Mouse (Mus musculus): ENCODE results near the gene Ppargc1a. TPM values are rescaled to one million over a fixed set of nuclear protein-coding genes. Genes with fewer than 3 reads are reported as not detected.

Ppargc1a gene
- polyA plus RNA-seq, 1 experiment: 1.4 TPM

GRCm38 (mm10) chr5:51592206-51592605 is 24.7 kb upstream of the Ppargc1a start:
- no peak overlapping the region for H3K4me3 ChIP-seq (ENCODE audit: control insufficient read depth, insufficient read depth, low read length)

GRCm38 (mm10) chr5:51591537-51592154 is 24.1 kb upstream of the Ppargc1a start:
- no peak for DNase-seq
- Histone ChIP-seq H3K4me3 (ENCODE audit: control insufficient read depth, insufficient read depth, low read length) (no peak overlapping the region), H3K27ac (ENCODE audit: control insufficient read depth, insufficient read depth, low read length) (no peak overlapping the region), H3K4me1 (replicated peaks; ENCODE audit: control insufficient read depth, insufficient read depth, low read length) (no peaks in the 10 kb centered on the region), H3K27me3 (ENCODE audit: control insufficient read depth, insufficient read depth, low read length) (no peaks in the 10 kb centered on the region), H3K36me3 (ENCODE audit: control insufficient read depth, insufficient read depth, low read length) (no peaks in the 10 kb centered on the region)
- TF ChIP-seq POLR2A (IDR thresholded peaks at IDR 0.05; ENCODE audit: control insufficient read depth, extremely low read depth, insufficient read depth, low read length, poor library complexity) (no peak), CTCF (IDR thresholded peaks at IDR 0.05; ENCODE audit: borderline replicate concordance, control insufficient read depth, extremely low read depth, insufficient read depth, low read length, poor library complexity) (no peak)
- 83% methylated on average over 11 of the region's 11 CpGs for WGBS

More at GRCm38 (mm10) chr5:51592206-51592605, 24.7 kb upstream of the Ppargc1a start:
- no peak for DNase-seq
- TF ChIP-seq CTCF (IDR thresholded peaks at IDR 0.05; ENCODE audit: borderline replicate concordance, control insufficient read depth, extremely low read depth, insufficient read depth, low read length, poor library complexity) (no peak), POLR2A (IDR thresholded peaks at IDR 0.05; ENCODE audit: control insufficient read depth, extremely low read depth, insufficient read depth, low read length, poor library complexity) (no peak)
- H3K27ac ChIP-seq (ENCODE audit: control insufficient read depth, insufficient read depth, low read length): no peak overlapping the region
- no peaks in the 10 kb centered on the region for H3K36me3 ChIP-seq (ENCODE audit: control insufficient read depth, insufficient read depth, low read length)
- 56% methylated on average over 5 of the region's 5 CpGs for WGBS
- H3K4me1 ChIP-seq (replicated peaks; ENCODE audit: control insufficient read depth, insufficient read depth, low read length): no peaks in the 10 kb centered on the region
- H3K27me3 ChIP-seq (ENCODE audit: control insufficient read depth, insufficient read depth, low read length): no peaks in the 10 kb centered on the region

- no peak for DNase-seq
- WGBS: 84% methylated on average over 2 of the region's 2 CpGs
- Histone ChIP-seq H3K4me3 (ENCODE audit: control insufficient read depth, insufficient read depth, low read length) (no peak overlapping the region), H3K27ac (ENCODE audit: control insufficient read depth, insufficient read depth, low read length) (no peak overlapping the region), H3K36me3 (ENCODE audit: control insufficient read depth, insufficient read depth, low read length) (no peaks in the 10 kb centered on the region), H3K27me3 (ENCODE audit: control insufficient read depth, insufficient read depth, low read length) (no peaks in the 10 kb centered on the region), H3K4me1 (replicated peaks; ENCODE audit: control insufficient read depth, insufficient read depth, low read length) (no peaks in the 10 kb centered on the region)
- TF ChIP-seq POLR2A (IDR thresholded peaks at IDR 0.05; ENCODE audit: control insufficient read depth, extremely low read depth, insufficient read depth, low read length, poor library complexity) (no peak), CTCF (IDR thresholded peaks at IDR 0.05; ENCODE audit: borderline replicate concordance, control insufficient read depth, extremely low read depth, insufficient read depth, low read length, poor library complexity) (no peak)
Measured at GRCm38 (mm10) chr5:51586187-51586586, 18.7 kb upstream of the Ppargc1a start.

- DNase-seq: no peak
- no peaks in the 10 kb centered on the region for H3K4me1 ChIP-seq (replicated peaks; ENCODE audit: control insufficient read depth, insufficient read depth, low read length)
- TF ChIP-seq CTCF (IDR thresholded peaks at IDR 0.05; ENCODE audit: borderline replicate concordance, control insufficient read depth, extremely low read depth, insufficient read depth, low read length, poor library complexity) (no peak), POLR2A (IDR thresholded peaks at IDR 0.05; ENCODE audit: control insufficient read depth, extremely low read depth, insufficient read depth, low read length, poor library complexity) (no peak)
- H3K4me3 ChIP-seq (ENCODE audit: control insufficient read depth, insufficient read depth, low read length): no peak overlapping the region
- H3K27ac ChIP-seq (ENCODE audit: control insufficient read depth, insufficient read depth, low read length): no peak overlapping the region
- no peaks in the 10 kb centered on the region for H3K36me3 ChIP-seq (ENCODE audit: control insufficient read depth, insufficient read depth, low read length)
- no peaks in the 10 kb centered on the region for H3K27me3 ChIP-seq (ENCODE audit: control insufficient read depth, insufficient read depth, low read length)
- 32% methylated on average over 6 of the region's 6 CpGs for WGBS
Measured at GRCm38 (mm10) chr5:51584987-51585386, 17.5 kb upstream of the Ppargc1a start.

- Histone ChIP-seq H3K36me3 (ENCODE audit: control insufficient read depth, insufficient read depth, low read length) (no peaks in the 10 kb centered on the region), H3K4me1 (replicated peaks; ENCODE audit: control insufficient read depth, insufficient read depth, low read length) (no peaks in the 10 kb centered on the region), H3K27ac (ENCODE audit: control insufficient read depth, insufficient read depth, low read length) (no peak overlapping the region), H3K27me3 (ENCODE audit: control insufficient read depth, insufficient read depth, low read length) (no peaks in the 10 kb centered on the region), H3K4me3 (ENCODE audit: control insufficient read depth, insufficient read depth, low read length) (no peak overlapping the region)
- TF ChIP-seq POLR2A (IDR thresholded peaks at IDR 0.05; ENCODE audit: control insufficient read depth, extremely low read depth, insufficient read depth, low read length, poor library complexity) (no peak), CTCF (IDR thresholded peaks at IDR 0.05; ENCODE audit: borderline replicate concordance, control insufficient read depth, extremely low read depth, insufficient read depth, low read length, poor library complexity) (no peak)
- WGBS: 93% methylated on average over 3 of the region's 3 CpGs
- no peak for DNase-seq
Measured at GRCm38 (mm10) chr5:51584186-51584585, 16.7 kb upstream of the Ppargc1a start.

- WGBS: 96% methylated on average over 3 of the region's 3 CpGs
- no peaks in the 10 kb centered on the region for H3K27me3 ChIP-seq (ENCODE audit: control insufficient read depth, insufficient read depth, low read length)
- no peak overlapping the region for H3K27ac ChIP-seq (ENCODE audit: control insufficient read depth, insufficient read depth, low read length)
- no peak for DNase-seq
- no peaks in the 10 kb centered on the region for H3K36me3 ChIP-seq (ENCODE audit: control insufficient read depth, insufficient read depth, low read length)
- H3K4me3 ChIP-seq (ENCODE audit: control insufficient read depth, insufficient read depth, low read length): no peak overlapping the region
- no peaks in the 10 kb centered on the region for H3K4me1 ChIP-seq (replicated peaks; ENCODE audit: control insufficient read depth, insufficient read depth, low read length)
- TF ChIP-seq POLR2A (IDR thresholded peaks at IDR 0.05; ENCODE audit: control insufficient read depth, extremely low read depth, insufficient read depth, low read length, poor library complexity) (no peak), CTCF (IDR thresholded peaks at IDR 0.05; ENCODE audit: borderline replicate concordance, control insufficient read depth, extremely low read depth, insufficient read depth, low read length, poor library complexity) (no peak)
Measured at GRCm38 (mm10) chr5:51583632-51584031, 16.1 kb upstream of the Ppargc1a start.

GRCm38 (mm10) chr5:51583030-51583429 is 15.5 kb upstream of the Ppargc1a start:
- Histone ChIP-seq H3K27ac (ENCODE audit: control insufficient read depth, insufficient read depth, low read length) (no peak overlapping the region), H3K36me3 (ENCODE audit: control insufficient read depth, insufficient read depth, low read length) (no peaks in the 10 kb centered on the region), H3K27me3 (ENCODE audit: control insufficient read depth, insufficient read depth, low read length) (no peaks in the 10 kb centered on the region), H3K4me1 (replicated peaks; ENCODE audit: control insufficient read depth, insufficient read depth, low read length) (no peaks in the 10 kb centered on the region), H3K4me3 (ENCODE audit: control insufficient read depth, insufficient read depth, low read length) (no peak overlapping the region)
- DNase-seq: no peak
- WGBS: 85% methylated on average over 4 of the region's 4 CpGs
- TF ChIP-seq CTCF (IDR thresholded peaks at IDR 0.05; ENCODE audit: borderline replicate concordance, control insufficient read depth, extremely low read depth, insufficient read depth, low read length, poor library complexity): no peak
- TF ChIP-seq POLR2A (IDR thresholded peaks at IDR 0.05; ENCODE audit: control insufficient read depth, extremely low read depth, insufficient read depth, low read length, poor library complexity): no peak

All from thymus, adult 2 months (tissue).